Mouse (Mus musculus) heart, adult 2 months (tissue): ENCODE measurements around the gene Ptpre.

ENCODE experiments used
- CTCF ChIP-seq: fragments of 200-600 bp; IDR thresholded peaks from 2 replicates; pipeline ENCODE4 v1.8.1; 2022; ENCODE audit warnings: antibody characterized with exemption, mild to moderate bottlenecking, moderate library complexity
- POLR2A ChIP-seq: fragments of 200-500 bp; IDR thresholded peaks from 2 replicates; pipeline ENCODE4 v1.6.1; 2011; ENCODE audit warnings: mild to moderate bottlenecking, low read depth, low read length, control low read depth; ENCODE audit not compliant: insufficient read depth

DNA sequence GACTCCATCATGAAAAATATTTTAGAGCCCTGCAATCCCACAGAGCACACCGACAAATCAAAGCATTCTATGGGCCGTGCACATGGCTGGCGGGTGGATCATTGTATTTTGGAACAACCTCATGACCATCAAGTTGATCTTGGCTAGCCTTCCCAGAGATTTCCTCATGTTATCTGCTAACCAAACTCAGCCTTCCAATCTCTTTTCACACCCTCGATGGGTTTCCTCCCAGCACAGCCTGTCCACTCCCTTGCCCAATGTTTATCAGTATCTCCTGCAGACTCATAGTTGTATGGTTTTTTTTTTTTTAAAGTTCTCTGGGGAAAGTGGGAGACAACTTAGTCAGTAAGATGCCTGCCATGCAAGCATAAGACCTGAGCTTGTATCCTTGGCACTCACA is 70.9 kb downstream of the Ptpre start:
- TF ChIP-seq CTCF (no peak), POLR2A (no peak)
